Mouse (Mus musculus) lung, postnatal 0 days (tissue): ENCODE measurements around the gene 6030468B19Rik. TPM values are rescaled to one million over a fixed set of nuclear protein-coding genes. Genes with fewer than 3 reads are reported as not detected.

Source experiments
- ATAC-seq: fragments of 200-750 bp; cut with Nextera tagmentation; 2 replicates; pipeline ENCODE4 v1.8.0; 2017; ENCODE audit warnings: moderate library complexity
- DNase-seq: peaks from one replicate; pipeline ENCODE4 v3.0.0-alpha.2; 2016; ENCODE audit warnings: low spot score
- H3K27ac ChIP-seq: fragments of 300-500 bp; sonication (generic); 2 replicates; pipeline ENCODE4 v1.5.1; 2014; ENCODE audit warnings: antibody characterized with exemption, mild to moderate bottlenecking, low read length, mixed read lengths
- H3K27me3 ChIP-seq: fragments of 300-500 bp; sonication (generic); replicated peaks from 2 replicates; pipeline ENCODE4 v1.6.1; 2014; ENCODE audit warnings: low read length, mixed read lengths; ENCODE audit not compliant: insufficient read depth
- H3K36me3 ChIP-seq: fragments of 300-500 bp; sonication (generic); 2 replicates; pipeline ENCODE4 v1.6.1; 2014; ENCODE audit warnings: low read length, mixed read lengths; ENCODE audit not compliant: insufficient read depth
- H3K4me1 ChIP-seq: fragments of 300-500 bp; sonication (generic); 2 replicates; pipeline ENCODE4 v1.6.1; 2014; ENCODE audit warnings: antibody characterized with exemption, low read depth, low read length, mixed read lengths; ENCODE audit not compliant: insufficient read depth
- H3K4me2 ChIP-seq: fragments of 300-500 bp; sonication (generic); replicated peaks from 2 replicates; pipeline ENCODE4 v1.6.1; 2014; ENCODE audit warnings: low read depth, mild to moderate bottlenecking, low read length, moderate library complexity, mixed read lengths
- H3K4me3 ChIP-seq: fragments of 300-500 bp; sonication (generic); 2 replicates; pipeline ENCODE4 v1.5.1; 2014; ENCODE audit warnings: low read depth, low read length
- H3K9ac ChIP-seq: fragments of 300-500 bp; sonication (generic); replicated peaks from 2 replicates; pipeline ENCODE4 v1.6.1; 2014; ENCODE audit warnings: low read depth, mild to moderate bottlenecking
- H3K9me3 ChIP-seq: fragments of 300-500 bp; sonication (generic); 2 replicates; pipeline ENCODE4 v1.6.1; 2016; ENCODE audit warnings: low read length, mixed read lengths
- CTCF ChIP-seq: IDR thresholded peaks from 2 replicates; pipeline ENCODE4 v1.5.1; 2016; ENCODE audit warnings: antibody characterized with exemption, mild to moderate bottlenecking
- EP300 ChIP-seq: IDR thresholded peaks from 2 replicates; pipeline ENCODE4 v1.6.1; 2016; ENCODE audit warnings: antibody characterized with exemption, mild to moderate bottlenecking, control low read depth
- WGBS: fragments of 180-500 bp; shearing (Covaris S2); extraction: QIAGEN DNeasy Blood & Tissue Kit; methylation state at CpG from one replicate; pipeline ENCODE4 v1.1.7; 2014; 5-methylcytosine and 5-hydroxymethylcytosine counted together
- polyA plus RNA-seq: library from polyadenylated mRNA; unstranded; fragments of >200 nt; fragmentation: Nextera tagmentation; extraction: Ambion mirVana; gene quantifications from 2 replicates; pipeline ENCODE4 v1.2.1, GENCODE M21; 2015

The 6030468B19Rik gene
- polyA plus RNA-seq, 1 experiment from 2014 or later = not detected

GRCm38 (mm10) chr11:117776085-117776792, 21.2 kb upstream of the 6030468B19Rik start:
- Histone ChIP-seq H3K4me2 (no peak overlapping the region), H3K9ac (no peak overlapping the region), H3K27ac (no peak overlapping the region), H3K9me3 (no peaks in the 10 kb centered on the region), H3K36me3 (peaks cover 4% of the 10 kb centered on the region; the same call in 1 of the 2 replicates), H3K4me3 (no peak overlapping the region), H3K4me1 (peaks cover 14% of the 10 kb centered on the region; the same call in 1 of the 2 replicates), H3K27me3 (no peaks in the 10 kb centered on the region)
- DNase-seq = no peak
- 93% methylated on average over 14 of the region's 14 CpGs for WGBS
- TF ChIP-seq CTCF = no peak
- TF ChIP-seq EP300 = no peak
- no peak for ATAC-seq

DNA sequence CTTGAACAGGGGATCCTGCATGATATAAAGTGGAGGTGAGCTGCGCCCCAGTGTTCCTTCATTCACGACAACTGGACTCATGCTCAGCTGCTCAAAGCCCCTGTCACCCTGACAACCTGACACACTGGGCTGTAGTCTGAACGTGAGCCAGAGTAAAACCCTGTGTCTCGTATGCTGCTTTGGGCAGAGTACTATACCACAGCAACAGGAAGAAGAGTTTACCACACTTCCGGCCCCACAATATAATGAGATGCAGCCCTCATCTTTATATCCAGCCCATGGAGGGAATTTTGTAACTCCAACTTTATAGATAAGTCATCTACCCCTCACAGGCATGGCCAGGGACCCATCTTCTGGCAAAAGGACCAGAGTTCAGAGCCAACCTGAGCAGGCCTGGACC, 20.3 kb upstream of the 6030468B19Rik start:
- no peak overlapping the region for H3K4me2 ChIP-seq
- WGBS = 77% methylated on average over 5 of the region's 5 CpGs
- H3K27me3 ChIP-seq = no peaks in the 10 kb centered on the region
- H3K9me3 ChIP-seq = no peaks in the 10 kb centered on the region
- ATAC-seq (no peak), DNase-seq (no peak)
- peaks cover 21% of the 10 kb centered on the region; the same call in 1 of the 2 replicates for H3K4me1 ChIP-seq
- no peak overlapping the region for H3K4me3 ChIP-seq
- 0 out of 2 replicates have a peak, but pooled peaks cover 4% of the 10 kb centered on the region for H3K36me3 ChIP-seq
- TF ChIP-seq EP300 = no peak
- TF ChIP-seq CTCF = no peak
- H3K9ac ChIP-seq = no peak overlapping the region
- no peak overlapping the region for H3K27ac ChIP-seq

GRCm38 (mm10) chr11:117778031-117778430, 19.4 kb upstream of the 6030468B19Rik start:
- WGBS = 84% methylated on average over 11 of the region's 11 CpGs
- no peak for DNase-seq
- H3K9ac ChIP-seq = no peak overlapping the region
- no peak overlapping the region; the same call in 1 of the 2 replicates for H3K27ac ChIP-seq
- TF ChIP-seq CTCF = no peak
- TF ChIP-seq EP300 = no peak
- no peaks in the 10 kb centered on the region for H3K27me3 ChIP-seq
- H3K9me3 ChIP-seq = no peaks in the 10 kb centered on the region
- 0 out of 2 replicates have a peak, but pooled peaks cover 4% of the 10 kb centered on the region for H3K36me3 ChIP-seq
- no peak for ATAC-seq
- H3K4me1 ChIP-seq = peaks cover 23% of the 10 kb centered on the region; the same call in 1 of the 2 replicates
- H3K4me3 ChIP-seq = no peak overlapping the region
- peak overlapping the region; percentile 87 for H3K4me2 ChIP-seq

DNA sequence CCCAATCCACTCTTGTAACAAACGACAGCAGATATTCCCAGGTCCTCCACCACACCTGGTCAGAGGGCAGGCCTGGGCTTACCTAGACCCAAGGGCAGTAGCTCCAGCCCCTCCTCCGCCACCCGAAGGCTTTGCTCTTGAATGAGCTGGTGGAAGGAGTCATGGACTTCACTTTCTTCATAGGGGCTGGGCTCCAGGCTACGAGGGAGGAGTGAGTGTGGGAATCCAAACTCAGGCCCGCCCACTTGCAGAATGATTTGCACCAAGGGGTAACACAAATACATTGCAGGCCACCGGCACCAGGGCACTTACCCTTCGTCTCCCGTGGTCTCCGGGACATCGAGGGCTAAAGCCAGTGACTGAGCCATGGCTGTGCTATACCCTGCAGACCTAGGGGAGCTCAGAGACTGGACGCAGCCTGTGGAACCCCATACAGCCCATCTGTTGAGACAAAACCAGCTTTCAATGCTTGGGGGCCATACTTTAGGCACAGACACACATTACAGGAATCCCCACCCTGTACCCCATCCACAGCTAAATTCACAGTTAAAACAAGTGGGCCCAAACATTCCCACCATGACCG, 18.5 kb upstream of the 6030468B19Rik start:
- H3K36me3 ChIP-seq = no peaks in the 10 kb centered on the region
- peak overlapping the region; percentile 75; the same call in 1 of the 2 replicates for H3K9ac ChIP-seq
- peak; percentile 82 for DNase-seq
- H3K9me3 ChIP-seq = no peaks in the 10 kb centered on the region
- no peak for TF ChIP-seq CTCF
- no peak for TF ChIP-seq EP300
- peak overlapping the region; percentile 87 for H3K4me2 ChIP-seq
- H3K4me1 ChIP-seq = peaks cover 30% of the 10 kb centered on the region; the same call in 1 of the 2 replicates
- no peaks in the 10 kb centered on the region for H3K27me3 ChIP-seq
- peak; percentile 8 for ATAC-seq
- WGBS = 37% methylated on average over 12 of the region's 12 CpGs
- H3K27ac ChIP-seq = peak overlapping the region; percentile 98
- peak overlapping the region; percentile 57; the same call in 1 of the 2 replicates for H3K4me3 ChIP-seq

- Histone ChIP-seq H3K9me3 (no peaks in the 10 kb centered on the region), H3K27ac (peak overlapping the region; percentile 98), H3K36me3 (no peaks in the 10 kb centered on the region), H3K27me3 (no peaks in the 10 kb centered on the region), H3K4me3 (peak overlapping the region; percentile 57), H3K4me1 (peaks cover 30% of the 10 kb centered on the region; the same call in 1 of the 2 replicates), H3K4me2 (peak overlapping the region; percentile 87), H3K9ac (peak overlapping the region; percentile 75)
- no peak for TF ChIP-seq CTCF
- peak; percentile 88; the same call in 1 of the 2 replicates for TF ChIP-seq EP300
- peak; percentile 54 for ATAC-seq
- DNase-seq = peak; percentile 90
- WGBS = 3% methylated on average over 34 of the region's 38 CpGs
These were observed 17.8 kb upstream of the 6030468B19Rik start for GRCm38 (mm10) chr11:117779434-117780198.

GRCm38 (mm10) chr11:117780199-117780515, 17.3 kb upstream of the 6030468B19Rik start:
- H3K4me2 ChIP-seq = peak overlapping the region; percentile 87
- peak overlapping the region; percentile 98 for H3K27ac ChIP-seq
- H3K4me3 ChIP-seq = peak overlapping the region; percentile 57
- peaks cover 30% of the 10 kb centered on the region; the same call in 1 of the 2 replicates for H3K4me1 ChIP-seq
- H3K27me3 ChIP-seq = no peaks in the 10 kb centered on the region
- no peak for DNase-seq
- H3K36me3 ChIP-seq = no peaks in the 10 kb centered on the region
- WGBS = under 1% methylated on average over 17 of the region's 17 CpGs
- H3K9ac ChIP-seq = peak overlapping the region; percentile 75
- no peaks in the 10 kb centered on the region for H3K9me3 ChIP-seq
- TF ChIP-seq CTCF (no peak), EP300 (no peak)
- no peak for ATAC-seq
